Mouse (Mus musculus) liver, embryonic 14.5 days (tissue): Measurements from ENCODE around the gene Sar1b. TPM values are rescaled to one million over a fixed set of nuclear protein-coding genes. Genes with fewer than 3 reads are reported as not detected.

Experiments used
- ATAC-seq: fragments of 200-750 bp; cut with Nextera tagmentation; 2 replicates; pipeline ENCODE4 v1.8.0; 2017; ENCODE audit warnings: moderate number of reproducible peaks, mild to moderate bottlenecking, moderate library complexity; ENCODE audit not compliant: insufficient read depth
- DNase-seq, 3 experiments: peaks; one replicate each; pipeline ENCODE4 v3.0.0-alpha.2; 2012 to 2013; ENCODE audit warnings: low read depth in 3 of 3, low spot score in 3 of 3
- H3K27ac ChIP-seq: fragments of 300-500 bp; sonication (generic); 2 replicates; pipeline ENCODE4 v1.5.1; 2014; ENCODE audit warnings: moderate library complexity, mild to moderate bottlenecking, control low read depth, inconsistent platforms
- H3K27me3 ChIP-seq: fragments of 300-500 bp; sonication (generic); 2 replicates; pipeline ENCODE4 v1.6.1; 2014; ENCODE audit warnings: mild to moderate bottlenecking, low read length, moderate library complexity; ENCODE audit not compliant: control insufficient read depth, insufficient read depth
- H3K36me3 ChIP-seq: fragments of 300-500 bp; sonication (generic); replicated peaks from 2 replicates; pipeline ENCODE4 v1.6.1; 2014; ENCODE audit warnings: low read depth; ENCODE audit not compliant: control insufficient read depth, insufficient read depth
- H3K4me1 ChIP-seq, 2 experiments: fragments of 200-500 bp in 1 of 2; fragments of 300-500 bp in 1 of 2; sonication (generic) in 1 of 2; replicated peaks; 2 replicates each; pipeline ENCODE4 v1.6.1; 2012 to 2014; ENCODE audit warnings: antibody characterized with exemption in 1 of 2, inconsistent platforms in 1 of 2, low read length in 1 of 2; ENCODE audit not compliant: control insufficient read depth in 2 of 2, insufficient read depth in 2 of 2
- H3K4me2 ChIP-seq: fragments of 300-500 bp; sonication (generic); 2 replicates; pipeline ENCODE4 v1.6.1; 2014; ENCODE audit warnings: low read depth, mild to moderate bottlenecking, control low read depth, moderate library complexity
- H3K4me3 ChIP-seq, 2 experiments: fragments of 200-500 bp in 1 of 2; fragments of 300-500 bp in 1 of 2; sonication (generic) in 1 of 2; 2 replicates each; pipeline ENCODE4 v1.5.1; 2012 to 2014; ENCODE audit warnings: low read depth in 2 of 2, low read length in 2 of 2, mild to moderate bottlenecking in 2 of 2, control low read depth in 1 of 2, inconsistent platforms in 1 of 2, moderate library complexity in 1 of 2; ENCODE audit not compliant: insufficient read depth in 1 of 2
- H3K9ac ChIP-seq: fragments of 300-500 bp; sonication (generic); replicated peaks from 2 replicates; pipeline ENCODE4 v1.6.1; 2014; ENCODE audit warnings: mild to moderate bottlenecking, control low read depth, moderate library complexity
- H3K9me3 ChIP-seq: fragments of 300-500 bp; sonication (generic); 2 replicates; pipeline ENCODE4 v1.6.1; 2016; ENCODE audit warnings: low read length, mixed read lengths; ENCODE audit not compliant: control insufficient read depth
- CTCF ChIP-seq: IDR thresholded peaks from 2 replicates; pipeline ENCODE4 v1.5.1; 2016; ENCODE audit warnings: antibody characterized with exemption, low read depth, control low read depth
- EP300 ChIP-seq: IDR thresholded peaks from 2 replicates; pipeline ENCODE4 v1.6.1; 2016; ENCODE audit warnings: antibody characterized with exemption, low read depth
- WGBS: fragments of 180-500 bp; shearing (Covaris S2); extraction: QIAGEN DNeasy Blood & Tissue Kit; methylation state at CpG from one replicate; pipeline ENCODE4 v1.1.7; 2014; ENCODE audit not compliant: insufficient replicate concordance; 5-methylcytosine and 5-hydroxymethylcytosine counted together
- polyA plus RNA-seq, 2 experiments: library from polyadenylated mRNA; depleted of rRNA in 1 of 2; stranded (reverse) in 1 of 2; unstranded in 1 of 2; fragments of >200 nt; fragmentation: Nextera tagmentation in 1 of 2; extraction: Ambion mirVana in 1 of 2; gene quantifications; 2 replicates each; pipeline versions ENCODE4 v1.2.1 to v1.2.3; 2012 to 2014

Gene Sar1b
- polyA plus RNA-seq, 2 experiments, result 35.2 to 80.7 TPM

DNA sequence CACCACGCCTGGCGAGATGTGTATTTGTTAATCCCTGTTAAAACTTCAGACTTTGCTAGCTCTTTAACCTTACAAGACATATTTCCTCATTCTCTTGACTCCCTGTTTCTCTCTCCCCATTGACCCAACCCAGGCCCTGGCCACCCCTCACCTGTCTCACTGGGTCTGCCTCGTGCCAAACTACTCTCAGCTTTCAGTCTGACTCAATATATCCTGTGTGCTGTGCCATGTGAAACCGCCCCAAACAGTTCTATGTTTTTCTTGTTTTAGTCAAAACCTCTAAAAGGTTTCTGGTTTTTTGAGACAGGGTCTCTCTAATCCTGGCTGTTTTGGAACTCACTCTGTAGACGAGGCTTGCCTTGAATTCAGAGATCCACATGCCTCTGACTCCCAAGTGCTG lies 2.2 kb upstream of the Sar1b start:
- Histone ChIP-seq H3K27me3 (no peaks in the 10 kb centered on the region), H3K4me2 (no peak overlapping the region), H3K27ac (no peak overlapping the region), H3K4me3 (no peak overlapping the region), H3K4me1 (peaks cover 12 to 20% of the 10 kb centered on the region in 2 experiments), H3K9ac (no peak overlapping the region), H3K9me3 (no peaks in the 10 kb centered on the region), H3K36me3 (no peaks in the 10 kb centered on the region)
- DNase-seq, result no peak
- no peak for ATAC-seq
- TF ChIP-seq CTCF (no peak), EP300 (no peak)
- 52% methylated on average over 5 of the region's 5 CpGs for WGBS

DNA sequence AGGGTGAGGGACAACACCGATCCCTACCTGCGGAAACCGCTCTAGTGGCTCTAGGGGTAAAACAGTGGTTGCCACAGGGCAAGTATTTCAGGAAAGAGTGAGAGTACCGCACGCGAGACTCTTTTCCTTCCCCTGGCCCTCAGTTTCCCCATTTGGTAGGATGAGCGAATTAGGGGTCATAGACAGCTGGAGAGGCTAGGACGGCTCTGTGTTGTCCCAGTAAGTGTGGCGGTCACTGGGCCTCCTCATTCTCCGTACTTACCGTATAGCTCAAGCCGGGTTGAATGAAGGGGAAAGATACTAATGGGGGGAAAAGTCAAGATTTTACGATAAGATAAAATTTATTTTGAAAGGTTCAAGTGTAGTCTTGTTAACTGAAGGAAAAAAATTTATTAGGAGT lies 468 bp downstream of the Sar1b start:
- Histone ChIP-seq H3K9me3 (no peaks in the 10 kb centered on the region), H3K36me3 (no peaks in the 10 kb centered on the region), H3K27ac (no peak overlapping the region; the same call in 1 of the 2 replicates), H3K9ac (peak overlapping the region; percentile 95), H3K4me3 (peak overlapping the region; percentile 80 to 94), H3K27me3 (no peaks in the 10 kb centered on the region), H3K4me2 (peak overlapping the region; percentile 74), H3K4me1 (peaks cover 7 to 18% of the 10 kb centered on the region in 2 experiments)
- TF ChIP-seq EP300, result no peak
- no peak for TF ChIP-seq CTCF
- DNase-seq (no peak), ATAC-seq (peak; percentile 23; the same call in 1 of the 2 replicates)
- WGBS, result 4% methylated on average over 13 of the region's 13 CpGs

DNA sequence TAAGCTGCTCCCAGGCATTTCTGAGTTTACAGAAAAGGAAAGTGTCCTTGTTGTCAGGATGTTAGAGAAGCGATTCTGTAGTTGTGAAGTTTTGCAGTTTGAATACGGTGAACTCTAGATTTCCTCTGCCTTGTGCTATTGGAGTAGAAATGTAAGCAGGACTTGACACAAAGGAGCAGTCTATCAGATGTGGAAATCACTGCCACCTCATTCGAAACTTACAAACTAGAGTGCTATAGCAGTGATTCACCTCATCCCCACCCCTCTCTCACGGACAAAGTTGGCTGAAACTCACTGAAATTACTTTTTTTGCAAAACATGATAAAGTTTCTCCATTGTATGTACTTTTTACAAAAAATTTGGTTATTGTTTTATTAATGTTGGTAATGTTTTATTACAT lies 1.3 kb downstream of the Sar1b start:
- H3K36me3 ChIP-seq, result no peaks in the 10 kb centered on the region
- 68% methylated on average over 4 of the region's 4 CpGs for WGBS
- peak overlapping the region in 1 of 2 experiments; percentile 94; a peak in 2 of 4 replicates for H3K4me3 ChIP-seq
- H3K27me3 ChIP-seq, result no peaks in the 10 kb centered on the region
- no peak overlapping the region for H3K27ac ChIP-seq
- DNase-seq, result no peak
- H3K9me3 ChIP-seq, result no peaks in the 10 kb centered on the region
- no peak overlapping the region; the same call in 1 of the 2 replicates for H3K9ac ChIP-seq
- no peak for TF ChIP-seq EP300
- TF ChIP-seq CTCF, result no peak
- no peak for ATAC-seq
- H3K4me1 ChIP-seq, result peaks cover 7 to 18% of the 10 kb centered on the region in 2 experiments
- peak overlapping the region; percentile 74 for H3K4me2 ChIP-seq

DNA sequence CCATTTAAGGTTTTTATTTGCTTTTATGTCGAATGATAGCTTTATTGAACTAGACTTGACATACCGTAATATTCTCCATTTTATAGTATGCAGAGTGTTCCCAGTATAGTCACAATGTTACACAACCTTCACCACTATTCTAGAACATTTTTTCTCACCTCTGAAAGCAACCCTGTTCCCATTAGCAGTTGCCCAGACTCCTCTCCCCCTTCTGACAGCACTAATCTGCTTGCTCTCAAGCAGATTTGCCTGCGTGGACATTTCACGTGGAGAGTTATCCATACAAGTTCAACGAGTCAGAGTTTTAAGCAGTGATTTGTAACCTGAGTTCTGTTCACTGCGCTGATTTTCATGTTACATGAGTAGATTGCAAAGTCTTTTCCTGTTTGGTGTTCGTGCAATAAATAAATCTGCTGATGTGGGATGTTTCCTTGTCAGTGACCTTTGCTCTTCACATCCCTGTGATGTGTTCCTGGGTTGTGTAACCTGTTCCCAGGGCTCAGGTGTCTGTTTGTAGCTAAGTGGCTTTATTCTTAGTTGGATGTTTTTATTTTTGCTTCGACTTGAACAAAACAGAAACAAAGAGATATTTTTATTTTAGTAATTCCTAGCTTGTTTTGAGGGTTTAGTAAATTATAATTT lies 4.2 kb downstream of the Sar1b start:
- 62% methylated on average over 8 of the region's 8 CpGs for WGBS
- peaks cover 7 to 18% of the 10 kb centered on the region in 2 experiments for H3K4me1 ChIP-seq
- no peak overlapping the region for H3K27ac ChIP-seq
- H3K9ac ChIP-seq, result no peak overlapping the region
- DNase-seq (peak in 1 of 3 experiments; percentile 25), ATAC-seq (no peak)
- TF ChIP-seq CTCF (no peak), EP300 (no peak)
- no peak overlapping the region for H3K4me3 ChIP-seq
- H3K9me3 ChIP-seq, result no peaks in the 10 kb centered on the region
- no peaks in the 10 kb centered on the region for H3K36me3 ChIP-seq
- H3K27me3 ChIP-seq, result no peaks in the 10 kb centered on the region
- H3K4me2 ChIP-seq, result peak overlapping the region; percentile 17; the same call in 1 of the 2 replicates

- H3K9ac ChIP-seq, result no peak overlapping the region
- no peak for TF ChIP-seq CTCF
- no peak for TF ChIP-seq EP300
- no peak overlapping the region for H3K4me2 ChIP-seq
- peaks cover 7 to 14% of the 10 kb centered on the region in 2 experiments for H3K4me1 ChIP-seq
- ATAC-seq, result peak; percentile 62; the same call in 1 of the 2 replicates
- no peaks in the 10 kb centered on the region for H3K36me3 ChIP-seq
- 55% methylated on average over 5 of the region's 5 CpGs for WGBS
- no peaks in the 10 kb centered on the region for H3K27me3 ChIP-seq
- no peak overlapping the region for H3K4me3 ChIP-seq
- no peak for DNase-seq
- peak overlapping the region; percentile 42; the same call in 1 of the 2 replicates for H3K27ac ChIP-seq
- H3K9me3 ChIP-seq, result no peaks in the 10 kb centered on the region
Measured at GRCm38 (mm10) chr11:51768296-51768695, 4.8 kb downstream of the Sar1b start.
